Comparison of ENCODE assay signal across 14 mouse cellular contexts in genomic region chr3:120662521-120662920, GRCm38 (mm10).
DNase-seq lines count a peak whose midpoint lies in the region.
"Had no signal": no experiment of that assay in that cellular context is flagged by ENCODE, and none has a peak within 500 bp of the region (broad histone marks: within the 10 kb centered on the region; RNA-seq: fewer than 3 reads in every experiment).

No protein-coding gene starts in this region.

- peak; percentile 24 for DNase-seq in layer of hippocampus, adult 11-12 months (ENCODE audit: low spot score)
- no peak for DNase-seq in layer of hippocampus, postnatal 25 days (ENCODE audit: extremely low spot score in 1 of 2, low spot score in 1 of 2)
- peak; percentile 13 for DNase-seq in right cerebral cortex, adult 18-20 months
- no peak for DNase-seq in right cerebral cortex, postnatal 4 days
- peak; percentile 54 for DNase-seq in layer of hippocampus, adult 9-11 months
- DNase-seq in telencephalon, adult 2 months (ENCODE audit: low read depth, low spot score), result peak; percentile 41
- no peak for DNase-seq in kidney, postnatal 14 days
- no peak for DNase-seq in spleen, adult 18-20 months
- DNase-seq: adrenal gland, postnatal 14 days; cerebellum, adult 18-20 months; cerebellum, adult 9-11 months; cerebellum, postnatal 36 days; gastrocnemius, adult 2 months; gastrocnemius, postnatal 25 days had no signal

Comparison
In these comparisons a context has a peak if more than half of its experiments do, and no peak if none do; other contexts are left out.
1. DNase-seq: peak in layer of hippocampus, adult 11-12 months (single experiment), right cerebral cortex, adult 18-20 months (single experiment), layer of hippocampus, adult 9-11 months (single experiment) and telencephalon, adult 2 months (single experiment); none in layer of hippocampus, postnatal 25 days (0 of 2), right cerebral cortex, postnatal 4 days (single experiment), kidney, postnatal 14 days (single experiment) and spleen, adult 18-20 months (0 of 2).